Mouse (Mus musculus): ENCODE results near the gene Mavs. TPM values are rescaled to one million over a fixed set of nuclear protein-coding genes. Genes with fewer than 3 reads are reported as not detected.
A peak's percentile ranks its signal among the peaks of the same experiment; 100 is the strongest.

Gene Mavs
- total RNA-seq, 2 experiments from 2014 or later, result 11.8 to 26.2 TPM

- no peak for ATAC-seq (replicated peaks; ENCODE audit: poor library complexity, severe bottlenecking)
These were observed 24.8 kb downstream of the Mavs start for GRCm38 (mm10) chr2:131258693-131259092.

DNA sequence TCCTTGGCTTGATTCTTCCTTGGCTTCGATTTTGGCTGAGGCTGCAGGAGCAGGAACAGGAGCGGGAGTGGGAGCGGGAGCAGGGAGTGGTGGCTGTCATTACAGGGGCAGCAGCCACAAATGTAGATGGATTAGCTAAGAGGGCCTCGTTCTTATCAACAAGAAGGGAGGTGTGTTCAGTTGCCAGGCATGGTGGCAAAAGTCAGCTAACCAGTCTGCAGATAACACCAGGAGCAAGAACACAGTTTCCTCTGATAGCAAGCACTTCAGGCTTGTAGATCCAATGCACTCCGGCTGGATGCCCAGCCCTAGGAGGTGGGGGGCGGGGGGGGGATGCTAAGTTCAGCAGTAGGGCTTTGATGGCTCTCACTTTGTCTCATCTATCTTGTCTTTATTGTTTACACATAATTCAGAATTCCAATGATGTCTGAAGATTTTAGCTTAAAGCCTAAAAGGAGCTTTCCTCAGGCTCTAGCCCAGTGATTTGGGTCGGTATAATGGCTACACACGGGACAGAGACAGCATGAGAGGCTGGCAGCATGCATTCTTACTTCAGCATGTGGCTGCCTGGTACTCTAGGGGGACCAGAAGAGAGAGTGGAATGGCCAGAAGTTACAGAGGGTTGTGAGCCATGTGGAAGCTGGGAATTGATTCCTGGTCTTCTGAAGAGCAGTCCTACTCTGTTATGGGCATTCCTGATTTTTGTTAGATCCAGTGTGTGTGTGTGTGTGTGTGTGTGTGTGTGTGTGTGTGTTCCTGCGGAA is 26.9 kb downstream of the Mavs start:
- ATAC-seq (replicated peaks; ENCODE audit: poor library complexity, severe bottlenecking), result no peak

- peak; percentile 29 for ATAC-seq (replicated peaks; ENCODE audit: poor library complexity, severe bottlenecking)
These were observed 27.8 kb downstream of the Mavs start for GRCm38 (mm10) chr2:131261481-131262212.

DNA sequence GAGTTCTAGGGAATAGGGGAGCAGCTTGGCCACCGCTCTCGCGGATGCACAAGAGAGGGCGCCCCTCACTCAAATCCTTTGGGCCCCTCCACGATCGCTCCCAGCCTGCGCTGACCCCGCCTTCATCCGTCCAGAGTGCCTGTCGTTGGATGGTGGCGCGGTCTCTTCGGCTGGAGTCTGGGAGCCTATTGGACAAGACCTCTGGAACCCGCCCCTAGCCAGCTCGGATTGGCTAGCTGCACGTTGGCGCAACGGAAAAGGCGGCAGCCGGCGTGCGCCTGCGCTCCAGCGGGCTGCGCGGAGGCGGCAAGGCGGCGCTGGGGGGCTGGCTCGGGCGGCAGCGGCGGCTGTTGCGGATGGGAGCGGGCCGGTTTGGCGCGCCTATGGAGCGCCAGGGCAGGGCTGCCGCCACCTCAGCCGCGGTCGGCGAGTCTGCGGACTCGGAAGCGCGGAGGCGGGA is 28.4 kb downstream of the Mavs start, which contains the start of gene Pank2:
Gene Pank2 (plus strand): TSS at position 283 of the 460 bp plus-strand sequence.
- peak; percentile 92 for ATAC-seq (replicated peaks; ENCODE audit: poor library complexity, severe bottlenecking)

DNA sequence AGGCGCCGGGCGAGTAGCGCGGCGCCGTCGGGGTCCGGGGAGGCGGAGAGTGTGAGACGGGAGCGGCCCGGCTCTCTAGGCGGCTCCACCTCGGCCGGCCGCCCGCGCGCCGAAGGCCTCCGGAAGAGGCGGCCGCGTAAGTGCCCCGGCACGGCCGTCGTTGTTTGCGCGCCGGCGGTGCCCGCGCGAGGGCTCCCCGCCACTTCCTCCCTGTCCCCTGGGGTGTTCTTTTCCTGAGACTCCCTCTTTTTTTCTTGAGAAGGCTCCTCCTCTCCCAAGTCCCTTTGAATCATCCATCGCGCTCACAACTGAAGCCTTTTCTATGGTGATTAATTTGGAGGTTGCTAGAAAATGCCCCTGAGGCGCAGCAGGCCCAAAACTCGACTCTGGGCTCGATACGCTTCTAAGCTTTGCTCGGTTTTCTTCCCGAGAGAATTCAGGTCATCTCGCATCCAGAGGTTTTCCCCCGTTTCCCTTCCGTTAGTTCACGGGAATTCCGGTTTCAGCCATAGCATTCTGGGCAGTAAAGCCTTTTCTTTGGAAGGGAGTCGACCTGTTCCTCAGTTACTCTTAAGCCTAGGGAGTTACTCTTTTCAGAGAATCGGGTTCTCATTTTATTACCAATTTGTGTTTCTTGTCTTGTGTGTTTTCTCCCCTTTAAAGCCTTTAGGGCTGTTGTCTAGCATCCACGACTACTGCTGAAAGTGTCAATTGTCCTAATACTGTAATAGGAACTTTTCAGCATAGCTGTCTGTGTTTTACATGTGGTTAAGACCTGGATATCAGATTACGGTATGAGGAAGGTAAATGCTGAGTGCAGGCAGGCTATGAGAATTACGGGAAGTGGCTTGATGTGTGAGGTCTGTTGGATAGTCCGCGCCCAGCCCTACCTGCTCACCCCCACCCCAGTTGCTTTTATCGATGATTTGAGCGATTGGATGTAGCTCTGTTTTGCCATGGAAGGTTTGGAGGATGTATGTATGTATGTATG is 29.1 kb downstream of the Mavs start:
- peak; percentile 40 for ATAC-seq (replicated peaks; ENCODE audit: poor library complexity, severe bottlenecking)

DNA sequence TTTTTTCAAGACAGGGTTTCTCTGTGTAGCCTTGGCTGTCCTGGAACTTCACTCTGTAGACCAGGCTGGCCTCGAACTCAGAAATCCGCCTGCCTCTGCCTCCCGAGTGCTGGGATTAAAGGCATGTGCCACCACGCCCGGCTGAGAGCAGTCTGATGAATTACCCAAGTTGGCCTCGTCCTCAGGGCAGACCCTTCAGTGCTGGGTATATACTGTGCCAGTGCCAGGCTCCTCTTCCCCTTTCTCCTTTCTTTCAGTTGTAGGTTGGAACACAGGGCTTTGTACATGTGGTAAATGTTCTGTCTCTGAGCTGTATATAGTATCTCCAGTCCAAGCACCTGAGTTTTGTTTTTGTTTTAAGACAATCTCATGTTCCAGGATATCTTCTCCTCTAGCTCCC is 30.2 kb downstream of the Mavs start:
- ATAC-seq (replicated peaks; ENCODE audit: poor library complexity, severe bottlenecking), result peak; percentile 47

DNA sequence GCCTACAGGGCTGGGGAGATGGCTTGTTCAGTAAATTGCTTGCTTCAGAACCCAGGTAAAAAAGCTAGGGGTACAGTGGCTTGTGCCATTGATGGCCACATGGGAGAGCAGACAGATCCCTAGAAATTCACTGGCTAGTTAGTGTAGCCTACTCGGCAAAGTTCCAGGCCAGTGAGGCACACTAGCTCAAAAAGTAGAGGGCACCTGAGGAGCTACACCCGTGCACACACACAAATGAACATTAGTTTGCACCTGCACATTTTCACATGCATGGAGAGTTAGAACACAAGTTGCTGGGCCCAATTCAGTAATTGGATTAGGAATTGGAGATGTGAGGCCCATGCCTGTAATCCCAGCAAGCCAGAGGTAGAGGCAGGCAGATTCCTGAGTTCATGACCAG is 31.2 kb downstream of the Mavs start:
- ATAC-seq (replicated peaks; ENCODE audit: poor library complexity, severe bottlenecking), result no peak

GRCm38 (mm10) chr2:131275493-131275892 is 41.6 kb downstream of the Mavs start:
- no peak for ATAC-seq (replicated peaks; ENCODE audit: poor library complexity, severe bottlenecking)

DNA sequence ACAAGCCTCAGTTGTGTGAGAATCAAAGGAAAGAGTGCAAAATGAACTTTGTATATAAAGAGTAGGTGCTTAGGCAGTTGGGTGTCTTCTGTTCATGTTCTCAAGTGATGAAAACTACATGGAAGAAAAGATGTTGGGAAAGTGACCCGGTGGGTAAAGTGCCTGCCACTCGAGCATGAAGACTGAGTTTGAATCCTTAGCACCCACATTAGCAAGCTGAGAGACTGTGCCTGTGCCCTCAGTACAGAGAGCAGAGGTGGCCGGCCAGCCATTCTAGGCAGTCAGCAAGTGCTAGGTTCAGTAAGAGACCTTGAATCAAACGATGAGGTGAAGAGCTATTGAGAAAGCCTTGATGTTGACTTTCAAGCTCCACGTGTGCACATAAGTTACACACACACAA is 42.9 kb downstream of the Mavs start:
- ATAC-seq (replicated peaks; ENCODE audit: poor library complexity, severe bottlenecking), result no peak

- no peak for ATAC-seq (replicated peaks; ENCODE audit: poor library complexity, severe bottlenecking)
These were observed 47.7 kb downstream of the Mavs start for GRCm38 (mm10) chr2:131281596-131281995.

DNA sequence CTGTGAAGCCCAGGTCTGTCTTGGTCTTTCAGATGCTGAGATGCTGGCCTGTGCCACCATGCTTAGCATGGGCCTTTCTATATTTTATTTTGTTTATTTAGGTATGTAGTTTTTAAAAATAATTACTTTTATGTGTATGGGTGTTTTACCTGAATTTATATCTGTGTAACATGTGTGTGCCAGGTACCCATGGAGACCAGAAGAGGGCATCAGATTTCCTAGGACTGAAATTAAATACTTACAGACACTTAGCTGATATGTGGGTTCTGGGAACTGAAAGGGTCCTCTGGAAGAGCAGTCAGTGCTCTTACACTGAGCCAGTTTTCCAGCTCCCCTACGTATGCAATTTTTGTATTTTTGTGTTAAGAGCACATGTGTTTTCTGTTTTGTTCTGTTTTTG is 52.4 kb downstream of the Mavs start:
- ATAC-seq (replicated peaks; ENCODE audit: poor library complexity, severe bottlenecking), result no peak

- no peak for ATAC-seq (replicated peaks; ENCODE audit: poor library complexity, severe bottlenecking)
These were observed 56.8 kb downstream of the Mavs start for GRCm38 (mm10) chr2:131290669-131291068.

GRCm38 (mm10) chr2:131296746-131297261 is 62.9 kb downstream of the Mavs start:
- ATAC-seq (replicated peaks; ENCODE audit: poor library complexity, severe bottlenecking), result no peak

Other genes starting within 250 kb of the Mavs start
- not detected in 2 replicates for gene Gfra4, start 191.0 kb upstream of the Mavs start, total RNA-seq (2014; fragmentation: Nextera tagmentation)
- gene Gfra4, start 191.0 kb upstream of the Mavs start, total RNA-seq (2017), result not detected in 2 replicates
- 1.1 TPM in 1 of 2 replicates, not detected in the other for gene Adam33, start 170.2 kb upstream of the Mavs start, total RNA-seq (2014; fragmentation: Nextera tagmentation)
- gene Adam33, start 170.2 kb upstream of the Mavs start, total RNA-seq (2017), result not detected in 2 replicates
- not detected in 2 replicates for gene Siglec1, start 147.3 kb upstream of the Mavs start, total RNA-seq (2014; fragmentation: Nextera tagmentation)
- gene Siglec1, start 147.3 kb upstream of the Mavs start, total RNA-seq (2017), result not detected in 2 replicates
- not detected in 2 replicates for gene Hspa12b, start 106.8 kb upstream of the Mavs start, total RNA-seq (2014; fragmentation: Nextera tagmentation)
- gene Hspa12b, start 106.8 kb upstream of the Mavs start, total RNA-seq (2017), result not detected in 2 replicates
- not detected in 2 replicates for gene Gm11037, start 100.6 kb upstream of the Mavs start, total RNA-seq (2014; fragmentation: Nextera tagmentation)
- not detected in 2 replicates for gene Gm11037, start 100.6 kb upstream of the Mavs start, total RNA-seq (2017)
- gene 1700037H04Rik, start 74.0 kb upstream of the Mavs start, total RNA-seq (2014; fragmentation: Nextera tagmentation), result 66.9 and 115 TPM in 2 replicates
- 30.3 and 40.6 TPM in 2 replicates for gene 1700037H04Rik, start 74.0 kb upstream of the Mavs start, total RNA-seq (2017)
- gene Cenpb, start 54.0 kb upstream of the Mavs start, total RNA-seq (2014; fragmentation: Nextera tagmentation), result 14.3 and 24.3 TPM in 2 replicates
- 16.1 and 18.6 TPM in 2 replicates for gene Cenpb, start 54.0 kb upstream of the Mavs start, total RNA-seq (2017)
- gene Cdc25b, start 47.1 kb upstream of the Mavs start, total RNA-seq (2014; fragmentation: Nextera tagmentation), result 4.9 and 5.8 TPM in 2 replicates
- 6.7 and 6.8 TPM in 2 replicates for gene Cdc25b, start 47.1 kb upstream of the Mavs start, total RNA-seq (2017)
- gene Spef1, start 46.8 kb upstream of the Mavs start, total RNA-seq (2014; fragmentation: Nextera tagmentation), result 2.0 and 2.7 TPM in 2 replicates
- gene Spef1, start 46.8 kb upstream of the Mavs start, total RNA-seq (2017), result 1.2 and 1.9 TPM in 2 replicates
- 5.7 and 5.9 TPM in 2 replicates for gene Ap5s1, start 27.0 kb upstream of the Mavs start, total RNA-seq (2014; fragmentation: Nextera tagmentation)
- gene Ap5s1, start 27.0 kb upstream of the Mavs start, total RNA-seq (2017), result 1.0 and 1.5 TPM in 2 replicates
- 34.6 and 48.4 TPM in 2 replicates for gene Pank2, start 28.4 kb downstream of the Mavs start, total RNA-seq (2014; fragmentation: Nextera tagmentation)
- 39.3 and 41.8 TPM in 2 replicates for gene Pank2, start 28.4 kb downstream of the Mavs start, total RNA-seq (2017)
- 2.8 and 8.2 TPM in 2 replicates for gene Rnf24, start 118.8 kb downstream of the Mavs start, total RNA-seq (2014; fragmentation: Nextera tagmentation)
- gene Rnf24, start 118.8 kb downstream of the Mavs start, total RNA-seq (2017), result 1.6 and 1.9 TPM in 2 replicates